Mouse (Mus musculus) forebrain, postnatal 0 days (tissue): ENCODE data around the gene Tmod1. TPM values are rescaled to one million over a fixed set of nuclear protein-coding genes. Genes with fewer than 3 reads are reported as not detected.

Source experiments
- ATAC-seq: fragments of 200-750 bp; cut with Nextera tagmentation; 2 replicates; pipeline ENCODE4 v1.8.0; 2017; ENCODE audit warnings: mild to moderate bottlenecking, moderate library complexity
- DNase-seq: peaks from one replicate; pipeline ENCODE4 v3.0.0-alpha.2; 2015
- H3K27ac ChIP-seq: fragments of 300-500 bp; sonication (generic); 2 replicates; pipeline ENCODE4 v1.5.1; 2014; ENCODE audit warnings: low read depth, mild to moderate bottlenecking, antibody characterized with exemption, low read length, moderate library complexity, mixed read lengths
- H3K27me3 ChIP-seq: fragments of 300-500 bp; sonication (generic); 2 replicates; pipeline ENCODE4 v1.6.1; 2014; ENCODE audit warnings: mild to moderate bottlenecking, low read length, mixed read lengths; ENCODE audit not compliant: insufficient read depth
- H3K36me3 ChIP-seq: fragments of 300-500 bp; sonication (generic); 2 replicates; pipeline ENCODE4 v1.6.1; 2014; ENCODE audit warnings: mild to moderate bottlenecking, moderate library complexity; ENCODE audit not compliant: insufficient read depth
- H3K4me1 ChIP-seq: fragments of 300-500 bp; sonication (generic); 2 replicates; pipeline ENCODE4 v1.6.1; 2014; ENCODE audit warnings: antibody characterized with exemption; ENCODE audit not compliant: insufficient read depth
- H3K4me2 ChIP-seq: fragments of 300-500 bp; sonication (generic); 2 replicates; pipeline ENCODE4 v1.6.1; 2014; ENCODE audit warnings: low read depth, mild to moderate bottlenecking, moderate library complexity
- H3K4me3 ChIP-seq: fragments of 300-500 bp; sonication (generic); 2 replicates; pipeline ENCODE4 v1.5.1; 2014; ENCODE audit warnings: low read depth, low read length, mixed read lengths
- H3K9ac ChIP-seq: fragments of 300-500 bp; sonication (generic); 2 replicates; pipeline ENCODE4 v1.6.1; 2014; ENCODE audit warnings: mild to moderate bottlenecking
- H3K9me3 ChIP-seq: fragments of 300-500 bp; sonication (generic); 2 replicates; pipeline ENCODE4 v1.6.1; 2016; ENCODE audit warnings: low read length
- CTCF ChIP-seq: sonication (generic); IDR thresholded peaks from 2 replicates; pipeline ENCODE4 v1.5.1; 2016; ENCODE audit warnings: antibody characterized with exemption, control low read depth, low read depth
- WGBS: fragments of 180-500 bp; shearing (Covaris S2); extraction: QIAGEN DNeasy Blood & Tissue Kit; methylation state at CpG from one replicate; pipeline ENCODE4 v1.1.7; 2014; 5-methylcytosine and 5-hydroxymethylcytosine counted together
- polyA plus RNA-seq: library from polyadenylated mRNA; unstranded; fragments of >200 nt; fragmentation: Nextera tagmentation; extraction: Ambion mirVana; gene quantifications from 2 replicates; pipeline ENCODE4 v1.2.1, GENCODE M21; 2015
- total RNA-seq: library from RNA; depleted of rRNA; stranded (reverse); fragments of >200 nt; gene quantifications from 2 replicates; pipeline ENCODE4 v1.2.3, GENCODE M21; 2014; rRNA removed

Tmod1 gene
- 0.92 and 1.0 TPM in 2 replicates for total RNA-seq
- polyA plus RNA-seq: 1.7 and 1.8 TPM in 2 replicates

DNA sequence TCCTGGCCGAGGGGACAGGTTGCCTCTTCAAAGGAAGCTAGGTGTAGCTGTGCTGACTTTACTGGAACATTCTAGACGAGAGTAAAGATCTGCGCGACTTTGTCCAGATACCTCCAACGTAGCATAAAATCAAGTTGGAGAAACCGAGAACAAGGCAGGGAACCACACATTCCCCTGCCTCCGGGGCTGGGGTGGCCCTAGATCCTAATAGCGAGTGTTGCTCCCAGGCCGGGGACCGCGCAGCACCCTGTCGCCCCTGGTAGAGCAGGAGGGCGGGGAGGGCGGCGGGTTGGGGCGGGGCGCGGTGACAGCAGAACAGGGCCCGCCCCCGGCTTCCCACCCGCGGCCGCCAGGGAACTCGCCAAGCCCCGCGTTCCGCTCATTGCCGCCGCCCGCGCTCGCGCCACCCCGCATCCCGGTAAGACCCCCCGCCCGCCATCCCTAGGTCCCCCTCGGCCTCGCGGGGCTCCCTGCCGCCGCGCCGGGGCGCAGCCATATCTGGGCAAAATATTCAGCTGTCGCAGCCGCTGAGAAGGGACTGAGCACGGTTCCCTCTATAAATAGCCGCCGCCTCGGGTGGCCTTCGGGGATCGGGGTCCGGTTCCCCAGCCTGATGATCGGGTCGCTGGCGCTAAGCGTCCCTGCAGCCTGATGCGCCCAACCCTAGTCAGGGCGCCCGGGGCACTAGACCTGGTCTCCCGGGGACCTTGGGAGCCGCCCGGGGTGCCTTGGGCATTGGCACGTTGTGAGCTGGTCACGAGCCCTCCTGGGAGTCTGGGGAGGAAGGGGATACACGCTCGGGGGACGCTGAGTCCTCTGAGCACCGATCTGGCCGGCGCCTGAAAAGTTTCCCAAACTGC is at the start of gene Tmod1:
Gene Tmod1 (plus strand): TSS at position 44 of the 860 bp plus-strand sequence.
- no peak within 1 kb of the TSS for H3K27ac ChIP-seq
- peak within 1 kb of the TSS; percentile 47 for H3K9ac ChIP-seq
- H3K27me3 ChIP-seq: peaks cover 27% of the 10 kb centered on the region
- H3K4me1 ChIP-seq: no peaks in the 10 kb centered on the region
- peak within 1 kb of the TSS; percentile 57 for H3K4me3 ChIP-seq
- peak; percentile 80 for ATAC-seq
- H3K36me3 ChIP-seq: no peaks in the 10 kb centered on the region
- TF ChIP-seq CTCF: no peak
- 2% methylated on average over 71 of the region's 72 CpGs for whole genome bisulfite sequencing
- H3K4me2 ChIP-seq: peak within 1 kb of the TSS; percentile 98
- DNase-seq: peak; percentile 45
- H3K9me3 ChIP-seq: no peaks in the 10 kb centered on the region

DNA sequence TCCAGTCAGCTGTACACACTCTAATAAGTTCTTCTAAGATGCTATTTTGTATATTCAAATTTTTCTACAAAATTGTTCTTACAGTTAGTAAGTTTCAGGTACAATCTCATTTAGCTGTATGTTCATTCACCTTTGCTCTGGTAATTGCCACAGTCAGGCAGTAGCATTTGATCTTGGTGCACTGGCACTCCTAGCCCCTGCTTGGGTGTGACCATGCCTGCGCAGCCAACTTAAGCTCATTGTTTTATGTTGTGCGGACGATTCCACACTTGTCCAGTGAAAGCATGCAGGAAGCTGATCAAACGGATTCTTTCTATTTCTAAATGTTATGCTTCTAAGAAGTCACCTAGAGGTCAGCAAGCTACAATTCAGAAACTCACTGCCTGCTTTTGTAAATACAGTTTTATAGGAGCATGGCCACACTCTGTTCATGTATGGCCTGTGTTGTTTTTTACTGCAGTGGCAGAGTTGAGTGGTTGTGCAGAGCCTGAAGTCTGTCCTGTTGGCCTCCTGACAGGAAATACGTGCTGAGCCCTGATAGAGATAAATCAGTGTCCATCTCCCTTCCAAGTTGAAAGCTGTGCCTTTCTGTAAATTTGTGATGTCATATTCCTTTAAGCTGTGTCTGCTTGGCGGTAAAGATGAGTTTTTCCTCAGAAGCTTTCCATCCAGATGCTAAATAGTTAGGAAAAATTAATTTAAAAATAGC is 48.2 kb upstream of the Tmod1 start:
- WGBS: 75% methylated on average over 6 of the region's 6 CpGs
- no peak overlapping the region for H3K4me3 ChIP-seq
- no peak for TF ChIP-seq CTCF
- ATAC-seq (no peak), DNase-seq (no peak)
- no peaks in the 10 kb centered on the region for H3K4me1 ChIP-seq
- no peak overlapping the region for H3K4me2 ChIP-seq
- no peak overlapping the region for H3K9ac ChIP-seq
- H3K9me3 ChIP-seq: no peaks in the 10 kb centered on the region
- H3K27ac ChIP-seq: no peak overlapping the region
- peaks cover 14% of the 10 kb centered on the region for H3K36me3 ChIP-seq
- no peaks in the 10 kb centered on the region for H3K27me3 ChIP-seq

DNA sequence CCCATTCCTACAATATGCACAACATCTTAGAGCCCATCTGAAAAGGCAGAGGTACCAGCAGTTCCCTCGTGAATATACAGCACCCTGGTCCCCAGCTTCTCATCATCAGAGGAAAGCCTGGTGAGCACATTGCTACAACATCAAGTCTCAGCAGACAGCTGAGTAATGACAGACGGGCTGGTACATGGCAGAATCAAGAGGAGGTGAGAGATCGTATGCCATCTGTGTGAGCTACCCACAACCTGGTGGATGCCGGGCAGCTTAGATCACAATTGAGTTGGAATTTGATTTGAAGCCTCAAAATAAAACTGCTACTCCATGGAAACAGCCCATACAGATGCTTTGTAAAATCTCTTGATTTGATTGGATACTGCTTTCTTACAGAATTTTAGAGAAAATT is 40.2 kb upstream of the Tmod1 start:
- Histone ChIP-seq H3K4me3 (no peak overlapping the region), H3K4me1 (no peaks in the 10 kb centered on the region), H3K27ac (no peak overlapping the region), H3K27me3 (no peaks in the 10 kb centered on the region), H3K4me2 (no peak overlapping the region), H3K9me3 (no peaks in the 10 kb centered on the region), H3K9ac (no peak overlapping the region), H3K36me3 (0 out of 2 replicates have a peak, but pooled peaks cover 5% of the 10 kb centered on the region)
- ATAC-seq: no peak
- no peak for TF ChIP-seq CTCF
- DNase-seq: no peak
- WGBS: 79% methylated on average over 4 of the region's 4 CpGs

DNA sequence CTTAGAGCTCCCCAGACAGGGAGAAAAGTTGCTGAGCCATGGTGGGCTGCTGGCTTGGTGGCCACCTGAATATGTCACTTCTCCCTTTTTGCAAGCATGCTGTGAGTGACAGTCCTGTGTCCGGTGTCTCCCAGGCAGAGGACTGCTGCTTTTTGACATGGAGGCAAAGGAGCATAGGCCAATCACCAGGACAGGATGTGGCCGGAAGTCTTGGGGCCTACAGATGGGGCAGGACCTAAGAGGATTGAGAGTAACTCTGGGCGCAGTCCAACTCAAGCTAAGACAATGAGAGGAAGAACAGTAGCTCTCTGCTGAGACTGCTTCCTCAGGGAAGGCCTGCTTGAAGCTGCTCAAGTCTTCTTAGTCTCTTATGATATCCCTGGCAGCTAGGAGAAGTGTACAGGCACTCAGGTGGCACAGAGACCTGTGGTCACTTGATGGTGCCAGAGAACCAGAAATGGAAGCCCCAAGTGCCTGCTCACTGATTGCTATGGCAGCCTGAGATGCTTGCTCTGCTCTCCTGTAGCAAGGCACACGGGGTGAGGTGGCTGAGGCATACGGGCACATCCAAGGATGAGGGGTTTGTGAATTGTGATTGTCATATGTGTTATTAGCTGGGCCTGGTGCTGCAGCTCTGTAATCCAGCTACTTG is 30.5 kb upstream of the Tmod1 start:
- H3K36me3 ChIP-seq: peaks cover 34% of the 10 kb centered on the region
- H3K4me3 ChIP-seq: no peak overlapping the region
- no peaks in the 10 kb centered on the region for H3K27me3 ChIP-seq
- no peak overlapping the region for H3K27ac ChIP-seq
- H3K4me2 ChIP-seq: no peak overlapping the region
- TF ChIP-seq CTCF: no peak
- no peaks in the 10 kb centered on the region for H3K9me3 ChIP-seq
- DNase-seq (no peak), ATAC-seq (no peak)
- H3K4me1 ChIP-seq: no peaks in the 10 kb centered on the region
- WGBS: 88% methylated on average over 5 of the region's 5 CpGs
- H3K9ac ChIP-seq: no peak overlapping the region

DNA sequence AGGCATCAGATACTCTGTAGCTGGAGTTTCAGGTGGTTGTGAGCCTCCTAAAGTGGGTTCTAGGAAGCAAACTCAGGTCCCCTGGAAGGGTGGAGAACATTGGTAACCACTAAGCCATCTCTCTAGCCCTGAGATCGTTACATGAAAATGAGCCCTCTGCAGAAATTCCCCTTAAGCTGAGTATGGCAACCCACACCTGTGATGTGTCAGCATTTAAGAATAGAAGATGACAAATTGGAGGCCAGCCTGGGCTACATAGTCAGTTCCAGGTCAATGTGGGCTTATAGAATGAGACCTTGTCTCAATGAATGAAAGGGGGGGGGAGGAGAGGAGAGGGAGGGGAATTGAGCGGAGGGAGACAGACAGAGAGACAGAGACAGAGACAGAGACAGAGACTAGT is 27.0 kb upstream of the Tmod1 start:
- DNase-seq (no peak), ATAC-seq (no peak)
- Histone ChIP-seq H3K27me3 (no peaks in the 10 kb centered on the region), H3K4me1 (no peaks in the 10 kb centered on the region), H3K9me3 (no peaks in the 10 kb centered on the region), H3K27ac (no peak overlapping the region), H3K9ac (no peak overlapping the region), H3K36me3 (peaks cover 22% of the 10 kb centered on the region), H3K4me2 (no peak overlapping the region), H3K4me3 (no peak overlapping the region)
- 87% methylated on average over 2 of the region's 2 CpGs for WGBS
- no peak for TF ChIP-seq CTCF

DNA sequence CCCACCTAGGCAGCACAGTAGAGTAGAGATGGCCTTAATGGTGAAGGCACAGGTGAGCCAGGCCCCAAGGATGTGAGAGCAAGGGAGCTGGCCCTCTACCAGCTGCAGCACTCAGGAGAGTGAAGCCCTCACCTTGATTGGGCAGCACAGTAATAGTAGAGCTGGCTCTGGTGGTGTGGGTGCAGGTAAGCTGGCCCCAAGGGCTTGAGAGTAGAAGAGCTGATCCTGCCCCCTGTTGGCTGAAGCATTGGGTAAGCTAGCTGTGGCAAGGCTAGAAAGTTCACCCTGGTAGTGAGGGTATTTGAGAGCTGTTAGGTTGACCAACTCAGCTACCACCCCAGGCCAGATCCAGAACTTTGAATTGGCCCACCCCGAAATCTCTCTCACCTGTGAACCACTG is 23.1 kb upstream of the Tmod1 start:
- Histone ChIP-seq H3K27ac (no peak overlapping the region), H3K4me2 (no peak overlapping the region), H3K36me3 (peaks cover 13% of the 10 kb centered on the region), H3K4me3 (no peak overlapping the region), H3K9ac (no peak overlapping the region), H3K27me3 (no peaks in the 10 kb centered on the region), H3K9me3 (no peaks in the 10 kb centered on the region), H3K4me1 (no peaks in the 10 kb centered on the region)
- WGBS: 77% methylated on average over 1 of the region's 1 CpGs
- no peak for TF ChIP-seq CTCF
- no peak for DNase-seq
- no peak for ATAC-seq
